Mouse (Mus musculus): ENCODE results near the gene Cyb5d1. TPM values are rescaled to one million over a fixed set of nuclear protein-coding genes. Genes with fewer than 3 reads are reported as not detected.

The Cyb5d1 gene
- total and polyA plus RNA-seq, 2 experiments from 2014 or later: 18.8 to 22.6 TPM

DNA sequence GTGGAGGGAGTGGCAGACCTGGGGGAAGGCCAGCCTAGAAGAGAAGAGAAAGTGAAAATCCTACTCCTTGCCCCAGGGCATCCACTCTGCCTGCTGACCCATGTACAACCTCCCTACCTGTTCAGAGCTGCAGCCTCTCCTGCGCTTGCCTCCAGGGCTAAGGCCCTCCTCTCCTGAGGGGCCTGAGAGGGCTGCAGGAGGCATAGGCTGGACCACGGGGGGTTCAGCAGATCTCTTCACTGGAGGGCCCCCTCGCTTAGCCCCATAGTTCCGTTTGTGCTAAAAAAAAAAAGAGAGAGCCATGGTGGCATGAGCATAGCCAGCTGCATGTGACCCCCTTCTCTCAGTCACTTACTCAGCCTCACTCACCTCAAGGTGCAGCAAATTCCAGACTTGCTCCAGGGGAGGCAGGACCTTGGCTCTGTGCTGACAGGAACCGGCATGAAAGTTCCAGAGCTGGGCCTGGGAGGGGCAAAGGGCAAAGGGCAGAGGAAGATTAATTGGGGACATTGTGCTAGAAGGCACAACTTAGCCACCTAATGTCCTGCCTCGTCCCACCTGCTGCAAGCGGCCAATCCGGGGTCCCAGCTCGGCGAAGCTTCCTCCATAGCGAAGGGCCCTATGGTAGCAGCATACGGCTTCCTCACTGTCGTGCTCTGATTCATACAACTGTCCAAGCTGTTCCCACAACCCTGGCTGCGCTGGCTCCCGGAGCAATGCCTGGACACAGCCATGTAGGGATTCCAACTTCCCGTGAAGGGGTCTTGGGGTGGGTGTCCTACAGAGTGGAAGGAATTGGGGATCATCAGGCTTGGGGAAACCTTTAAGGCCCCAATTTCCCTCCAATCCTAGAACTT, 11.7 kb upstream of the Cyb5d1 start:
- Histone ChIP-seq H3K27me3 (ENCODE audit: insufficient read depth, low read length) (no peaks in the 10 kb centered on the region), H3K36me3 (ENCODE audit: insufficient read depth, low read length) (peaks cover 51% of the 10 kb centered on the region), H3K27ac (ENCODE audit: low read depth, low read length) (no peak overlapping the region), H3K4me1 (ENCODE audit: insufficient read depth, low read length) (peaks cover 12% of the 10 kb centered on the region), H3K9me3 (ENCODE audit: low read length) (no peaks in the 10 kb centered on the region), H3K4me2 (ENCODE audit: low read depth, low read length, poor library complexity, severe bottlenecking) (no peak overlapping the region; the same call in 1 of the 2 replicates), H3K9ac (replicated peaks; ENCODE audit: low read length, poor library complexity, severe bottlenecking) (0 out of 2 replicates have a peak overlapping the region, but pooled peaks have one; percentile 39), H3K4me3 (ENCODE audit: low read depth, low read length) (no peak overlapping the region)
- no peak for TF ChIP-seq CTCF (IDR thresholded peaks at IDR 0.05)
- 95% methylated on average over 16 of the region's 16 CpGs for WGBS
- DNase-seq (ENCODE audit: low spot score) (no peak), ATAC-seq (ENCODE audit: low FRiP score) (no peak)

DNA sequence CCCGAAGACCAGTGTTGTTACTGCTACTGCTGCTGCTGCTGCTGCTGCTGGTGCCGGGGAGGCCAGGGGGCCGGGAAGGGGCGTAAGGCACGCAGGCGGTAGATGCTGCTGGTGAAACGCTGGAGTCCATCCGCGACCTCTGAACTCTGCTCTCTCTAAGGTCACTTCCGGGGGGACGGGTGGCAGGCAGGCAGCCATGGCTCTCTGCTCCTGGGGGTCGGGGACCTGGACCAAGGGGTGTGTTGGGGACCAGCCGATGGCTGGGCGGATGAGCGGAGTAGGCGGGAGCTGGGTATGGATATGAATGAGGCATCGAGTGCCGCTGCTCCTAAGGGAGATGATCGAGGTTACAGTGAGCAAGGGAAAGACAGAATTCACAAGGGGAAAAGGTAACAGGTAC, 10.9 kb upstream of the Cyb5d1 start:
- DNase-seq (ENCODE audit: low spot score) (no peak), ATAC-seq (ENCODE audit: low FRiP score) (no peak)
- no peak for TF ChIP-seq CTCF (IDR thresholded peaks at IDR 0.05)
- Histone ChIP-seq H3K4me1 (ENCODE audit: insufficient read depth, low read length) (peaks cover 7% of the 10 kb centered on the region), H3K36me3 (ENCODE audit: insufficient read depth, low read length) (peaks cover 59% of the 10 kb centered on the region), H3K27me3 (ENCODE audit: insufficient read depth, low read length) (no peaks in the 10 kb centered on the region), H3K27ac (ENCODE audit: low read depth, low read length) (no peak overlapping the region), H3K4me3 (ENCODE audit: low read depth, low read length) (no peak overlapping the region), H3K4me2 (ENCODE audit: low read depth, low read length, poor library complexity, severe bottlenecking) (no peak overlapping the region), H3K9ac (replicated peaks; ENCODE audit: low read length, poor library complexity, severe bottlenecking) (no peak overlapping the region), H3K9me3 (ENCODE audit: low read length) (no peaks in the 10 kb centered on the region)
- 89% methylated on average over 19 of the region's 19 CpGs for WGBS

DNA sequence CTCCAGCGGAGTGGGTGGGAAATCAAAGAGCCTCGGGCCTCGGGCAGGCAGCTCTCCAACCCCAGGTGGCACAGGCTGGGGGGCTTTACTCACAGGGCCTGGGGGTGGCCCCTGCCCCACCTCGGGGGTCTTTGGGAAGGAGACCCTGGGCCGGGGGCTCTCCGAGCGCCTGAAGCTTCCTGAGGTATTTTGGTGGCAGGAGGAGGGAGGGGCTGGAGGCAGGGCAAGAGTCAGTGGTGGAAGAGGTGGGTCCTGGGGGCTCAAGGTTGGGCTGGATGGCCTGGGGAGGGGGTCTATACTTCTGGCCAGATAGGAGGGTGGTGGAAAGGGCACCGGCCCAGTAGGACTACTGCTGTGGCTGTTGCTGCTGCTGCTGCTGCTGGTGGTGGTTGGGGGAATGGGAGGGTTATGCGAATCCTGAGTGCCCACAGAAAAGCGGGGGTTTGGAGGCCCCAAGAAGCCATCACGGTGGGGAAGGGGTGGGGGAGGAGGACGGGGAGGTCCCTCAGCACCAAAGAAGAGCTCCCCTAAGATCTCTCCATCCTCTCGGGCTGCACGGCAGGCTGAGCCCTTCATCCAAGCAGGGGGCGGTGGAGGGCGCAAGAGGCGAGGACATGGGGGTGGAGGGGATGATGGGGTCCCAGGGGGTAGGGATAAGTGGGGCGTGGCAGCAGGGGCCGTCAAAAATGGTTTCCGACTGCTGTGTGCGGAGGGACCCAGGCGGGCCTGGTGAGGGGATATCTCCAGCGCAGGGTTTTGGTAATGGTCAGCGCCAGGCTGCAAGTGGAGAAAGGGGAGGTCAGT, 10.2 kb upstream of the Cyb5d1 start:
- WGBS: 92% methylated on average over 24 of the region's 24 CpGs
- no peak overlapping the region for H3K27ac ChIP-seq (ENCODE audit: low read depth, low read length)
- H3K9me3 ChIP-seq (ENCODE audit: low read length): no peaks in the 10 kb centered on the region
- no peak for ATAC-seq (ENCODE audit: low FRiP score)
- H3K4me3 ChIP-seq (ENCODE audit: low read depth, low read length): no peak overlapping the region
- H3K4me1 ChIP-seq (ENCODE audit: insufficient read depth, low read length): peaks cover 7% of the 10 kb centered on the region
- no peak overlapping the region for H3K4me2 ChIP-seq (ENCODE audit: low read depth, low read length, poor library complexity, severe bottlenecking)
- no peak for TF ChIP-seq CTCF (IDR thresholded peaks at IDR 0.05)
- H3K36me3 ChIP-seq (ENCODE audit: insufficient read depth, low read length): peaks cover 59% of the 10 kb centered on the region
- no peak for DNase-seq (ENCODE audit: low spot score)
- H3K27me3 ChIP-seq (ENCODE audit: insufficient read depth, low read length): no peaks in the 10 kb centered on the region
- H3K9ac ChIP-seq (replicated peaks; ENCODE audit: low read length, poor library complexity, severe bottlenecking): no peak overlapping the region

DNA sequence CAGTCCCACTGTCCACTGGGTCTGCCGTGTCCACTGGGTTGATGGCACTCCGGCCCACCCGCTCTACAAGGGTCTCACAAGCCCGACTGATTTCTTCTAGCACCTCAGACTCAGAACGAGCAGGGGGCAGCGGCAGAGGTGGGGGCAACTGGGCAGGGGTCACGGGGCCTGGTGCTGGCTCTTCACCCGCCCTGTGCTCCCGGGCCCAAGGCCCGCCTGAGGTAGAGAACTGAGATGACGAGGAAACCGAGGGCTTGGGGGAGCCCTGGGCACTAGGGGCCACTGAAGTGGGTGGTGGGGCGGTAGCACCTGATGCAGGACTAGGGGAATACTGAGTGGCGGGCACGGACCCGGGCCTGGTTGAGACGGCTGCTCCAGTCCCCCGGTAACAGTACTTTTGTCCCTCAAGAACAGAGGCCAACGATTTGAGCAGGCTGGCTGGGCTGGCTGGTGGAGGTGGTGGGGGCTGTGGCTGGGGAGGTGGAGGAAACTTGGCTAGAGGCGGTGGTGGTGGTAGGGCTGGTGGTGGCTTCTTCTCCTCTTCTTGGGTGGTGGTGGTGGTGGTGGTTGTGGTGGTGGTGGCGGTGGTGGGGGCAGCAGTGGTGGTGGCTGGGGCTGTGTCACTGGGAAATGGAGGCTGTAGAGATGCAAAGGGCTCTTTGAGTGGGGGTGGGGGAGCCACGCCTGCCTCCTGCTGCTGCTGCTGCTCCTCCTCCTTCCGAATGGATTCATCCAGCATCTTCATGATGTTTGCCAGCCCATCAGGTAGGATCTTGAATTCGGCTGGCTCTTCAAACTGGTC, 9.4 kb upstream of the Cyb5d1 start:
- H3K27ac ChIP-seq (ENCODE audit: low read depth, low read length): no peak overlapping the region
- H3K36me3 ChIP-seq (ENCODE audit: insufficient read depth, low read length): peaks cover 66% of the 10 kb centered on the region
- no peak overlapping the region for H3K4me2 ChIP-seq (ENCODE audit: low read depth, low read length, poor library complexity, severe bottlenecking)
- ATAC-seq (ENCODE audit: low FRiP score): no peak
- no peak for DNase-seq (ENCODE audit: low spot score)
- peaks cover 7% of the 10 kb centered on the region for H3K4me1 ChIP-seq (ENCODE audit: insufficient read depth, low read length)
- no peak overlapping the region for H3K4me3 ChIP-seq (ENCODE audit: low read depth, low read length)
- 95% methylated on average over 21 of the region's 24 CpGs for WGBS
- no peaks in the 10 kb centered on the region for H3K27me3 ChIP-seq (ENCODE audit: insufficient read depth, low read length)
- no peaks in the 10 kb centered on the region for H3K9me3 ChIP-seq (ENCODE audit: low read length)
- TF ChIP-seq CTCF (IDR thresholded peaks at IDR 0.05): no peak
- no peak overlapping the region for H3K9ac ChIP-seq (replicated peaks; ENCODE audit: low read length, poor library complexity, severe bottlenecking)

DNA sequence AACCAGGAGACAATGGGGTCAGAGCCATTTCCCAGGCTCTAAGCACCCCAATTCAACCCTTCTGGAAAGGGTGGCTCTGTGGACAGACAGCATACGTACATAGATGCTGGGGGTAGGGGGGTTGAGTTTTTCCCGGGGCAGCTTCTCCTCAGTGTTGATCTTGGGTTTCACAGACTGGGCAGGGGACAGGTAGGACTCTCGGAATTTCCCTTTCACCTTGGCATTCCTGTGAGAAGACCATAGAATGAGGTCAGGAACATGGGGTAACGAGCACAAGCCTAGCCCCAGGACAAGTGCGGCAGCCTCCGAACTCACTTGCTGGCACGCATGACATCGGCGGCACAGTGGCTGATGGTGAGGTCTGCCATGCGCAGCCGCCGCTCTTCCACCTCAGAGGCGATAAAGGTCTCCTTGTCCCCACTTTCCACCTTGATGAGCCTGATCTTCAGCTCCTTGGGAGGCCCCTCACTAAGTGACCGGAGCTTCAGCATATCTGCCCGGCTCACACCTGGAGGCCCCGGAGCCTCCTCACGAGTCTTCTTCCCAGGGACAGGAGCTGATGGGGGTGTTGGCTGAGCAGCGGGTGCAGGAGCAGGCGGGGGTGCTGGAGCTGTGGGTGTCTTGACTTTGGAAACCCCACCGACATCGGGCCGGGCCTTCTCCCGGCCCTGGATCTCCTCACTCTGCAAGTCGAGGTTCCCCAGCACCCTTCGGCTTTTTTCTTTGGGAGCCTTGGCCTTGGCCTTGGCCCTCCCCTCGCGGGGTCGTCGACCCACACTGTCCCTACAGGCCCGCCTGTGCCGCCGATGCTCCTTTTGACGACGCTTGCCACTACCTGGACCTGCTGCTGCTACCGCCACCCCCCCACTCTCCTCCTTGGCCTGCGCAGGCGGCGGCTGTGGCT, 8.5 kb upstream of the Cyb5d1 start:
- TF ChIP-seq CTCF (IDR thresholded peaks at IDR 0.05): no peak
- Histone ChIP-seq H3K9ac (replicated peaks; ENCODE audit: low read length, poor library complexity, severe bottlenecking) (no peak overlapping the region), H3K36me3 (ENCODE audit: insufficient read depth, low read length) (peaks cover 71% of the 10 kb centered on the region), H3K4me3 (ENCODE audit: low read depth, low read length) (no peak overlapping the region), H3K27ac (ENCODE audit: low read depth, low read length) (no peak overlapping the region), H3K4me2 (ENCODE audit: low read depth, low read length, poor library complexity, severe bottlenecking) (no peak overlapping the region), H3K9me3 (ENCODE audit: low read length) (no peaks in the 10 kb centered on the region), H3K4me1 (ENCODE audit: insufficient read depth, low read length) (peaks cover 7% of the 10 kb centered on the region), H3K27me3 (ENCODE audit: insufficient read depth, low read length) (no peaks in the 10 kb centered on the region)
- DNase-seq (ENCODE audit: low spot score) (no peak), ATAC-seq (ENCODE audit: low FRiP score) (no peak)
- WGBS: 92% methylated on average over 38 of the region's 38 CpGs

Data from midbrain, postnatal 0 days (tissue).